In the genomic region with DNA sequence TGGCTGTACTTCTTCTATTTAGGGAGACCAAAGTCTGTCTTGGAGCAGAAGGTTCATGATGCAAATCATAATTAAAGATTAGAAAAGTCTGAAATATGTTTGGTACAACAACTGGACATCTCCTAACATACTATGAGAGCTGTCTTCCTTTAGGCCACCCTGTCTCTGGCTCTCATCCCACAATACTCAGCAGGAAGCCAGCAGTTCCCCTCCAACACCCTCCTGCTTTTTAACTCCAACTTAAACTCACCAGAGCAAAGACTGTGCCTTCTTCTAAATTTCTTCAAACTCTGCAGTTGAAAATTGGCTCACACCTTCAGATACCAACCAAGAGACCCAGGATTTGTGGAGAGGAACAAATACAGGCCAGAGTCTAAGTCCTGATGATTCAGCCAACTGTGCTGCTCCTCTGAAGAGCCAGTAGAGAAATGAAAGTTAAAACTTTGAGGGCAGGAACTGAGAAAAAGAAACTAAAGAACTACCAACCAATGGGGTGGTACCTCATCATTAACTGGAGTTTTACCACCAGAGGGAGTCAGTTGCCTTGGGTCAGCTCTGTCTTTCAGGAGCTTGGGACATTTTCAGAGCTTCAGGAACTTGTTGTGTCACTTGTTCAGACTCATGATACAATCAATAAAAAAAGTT, we compare ENCODE assay signal across 10 mouse cellular contexts. TPM values are rescaled to one million over a fixed set of nuclear protein-coding genes. Genes with fewer than 3 reads are reported as not detected.
A peak's percentile ranks its signal among the peaks of the same experiment; 100 is the strongest.
DNase-seq lines count a peak whose midpoint lies in the region; ATAC-seq and TF ChIP-seq lines count a peak whose summit lies in the region.
"Not testable (repeated sequence)": the region's sequence is repeated elsewhere in the genome, so short reads cannot be mapped to it uniquely, and the experiment has no call there.
"Had no signal": no experiment of that assay in that cellular context is flagged by ENCODE, and none has a peak within 500 bp of the region (broad histone marks: within the 10 kb centered on the region; RNA-seq: fewer than 3 reads in every experiment).

A gene (minus strand): TSS at position 429 of the 645 bp plus-strand sequence.

- H3K36me3 ChIP-seq in intestine, postnatal 0 days (ENCODE audit: control insufficient read depth, insufficient read depth); liver, embryonic 14.5 days (replicated peaks; ENCODE audit: control insufficient read depth, insufficient read depth, low read depth); spleen, adult 2 months (ENCODE audit: control insufficient read depth, insufficient read depth, low read length): not testable (repeated sequence)

- not testable (repeated sequence) for H3K9me3 ChIP-seq in intestine, postnatal 0 days (ENCODE audit: control insufficient read depth); liver, embryonic 14.5 days (ENCODE audit: control insufficient read depth, low read length)

- TF ChIP-seq EP300 in liver, embryonic 14.5 days (IDR thresholded peaks at IDR 0.05; ENCODE audit: low read depth) = not testable (repeated sequence)

- peak; percentile 35; the same call in 1 of the 2 replicates for TF ChIP-seq POLR2A in embryonic fibroblast, embryonic 13.5 days (IDR thresholded peaks at IDR 0.05; ENCODE audit: low read depth, low read length)
- TF ChIP-seq POLR2A in spleen, adult 2 months (IDR thresholded peaks at IDR 0.05; ENCODE audit: low read depth, low read length) = not testable (repeated sequence)

- peak within 1 kb of the TSS; percentile 65 for H3K27ac ChIP-seq in embryonic fibroblast, embryonic 13.5 days (ENCODE audit: insufficient read depth, low read length)
- peak within 1 kb of the TSS; percentile 28; the same call in 1 of the 2 replicates for H3K27ac ChIP-seq in intestine, postnatal 0 days (ENCODE audit: low read depth, low read length)
- not testable (repeated sequence) for H3K27ac ChIP-seq in liver, embryonic 14.5 days
- H3K27ac ChIP-seq in spleen, adult 2 months (ENCODE audit: insufficient read depth, low read length) = peak within 1 kb of the TSS; percentile 66; the same call in 1 of the 2 replicates

- peak; percentile 94 for ATAC-seq in intestine, postnatal 0 days
- peak; percentile 8; the same call in 1 of the 2 replicates for ATAC-seq in liver, embryonic 14.5 days (ENCODE audit: insufficient read depth)
- ATAC-seq in megakaryocyte, adult 5-6 weeks (ENCODE audit: poor library complexity, severe bottlenecking) = peak; percentile 99

- H3K4me2 ChIP-seq in intestine, postnatal 0 days (replicated peaks; ENCODE audit: low read depth) = peak within 1 kb of the TSS; percentile 52
- H3K4me2 ChIP-seq in liver, embryonic 14.5 days (ENCODE audit: low read depth) = not testable (repeated sequence)

- peak within 1 kb of the TSS; percentile 34; the same call in 1 of the 2 replicates for H3K9ac ChIP-seq in intestine, postnatal 0 days (ENCODE audit: low read depth, low read length)
- H3K9ac ChIP-seq in liver, embryonic 14.5 days (replicated peaks) = not testable (repeated sequence)

- DNase-seq in 3T3-L1 (ENCODE audit: low read depth, low spot score) = peak; percentile 40
- peak; percentile 33 for DNase-seq in adrenal gland, adult 2 months
- DNase-seq in heart, adult 9 months (ENCODE audit: low spot score in 2 of 2) = peak; percentile 19 to 26
- DNase-seq in liver, embryonic 14.5 days (ENCODE audit: low read depth in 3 of 3, low spot score in 3 of 3) = not testable (repeated sequence)
- peak in 1 of 2 experiments; percentile 31 for DNase-seq in spleen, adult 2 months (ENCODE audit: low read depth in 1 of 2, low spot score in 2 of 2)

- H3K4me3 ChIP-seq in embryonic fibroblast, embryonic 13.5 days (ENCODE audit: insufficient read depth, low read length) = peak within 1 kb of the TSS; percentile 30; the same call in 1 of the 2 replicates
- peak within 1 kb of the TSS; percentile 26 for H3K4me3 ChIP-seq in intestine, postnatal 0 days (ENCODE audit: low read depth, low read length)
- not testable (repeated sequence) for H3K4me3 ChIP-seq in liver, embryonic 14.5 days (ENCODE audit: insufficient read depth in 1 of 2, low read depth in 2 of 2, low read length in 2 of 2)
- peak within 1 kb of the TSS; percentile 59 for H3K4me3 ChIP-seq in spleen, adult 2 months (ENCODE audit: extremely low read depth, insufficient read depth, insufficient read length)

- TF ChIP-seq CTCF in embryonic fibroblast, embryonic 13.5 days (IDR thresholded peaks at IDR 0.05; ENCODE audit: borderline replicate concordance, insufficient read depth, low read length); liver, embryonic 14.5 days (IDR thresholded peaks at IDR 0.05; ENCODE audit: low read depth); spleen, adult 2 months (IDR thresholded peaks at IDR 0.05; ENCODE audit: extremely low read depth, insufficient read depth, insufficient read length, insufficient replicate concordance): not testable (repeated sequence)
- peak; percentile 73 for TF ChIP-seq CTCF in intestine, postnatal 0 days (IDR thresholded peaks at IDR 0.05; ENCODE audit: low read depth)

- H3K27me3 ChIP-seq in intestine, postnatal 0 days (replicated peaks; ENCODE audit: control insufficient read depth, insufficient read depth, low read length); liver, embryonic 14.5 days (ENCODE audit: control insufficient read depth, insufficient read depth, low read length); spleen, adult 2 months (ENCODE audit: control insufficient read depth, insufficient read depth, low read length): not testable (repeated sequence)

- not testable (repeated sequence) for H3K4me1 ChIP-seq in embryonic fibroblast, embryonic 13.5 days (ENCODE audit: control insufficient read depth, insufficient read depth, low read length); intestine, postnatal 0 days (replicated peaks; ENCODE audit: control insufficient read depth, insufficient read depth, low read length); liver, embryonic 14.5 days (replicated peaks; ENCODE audit: control insufficient read depth in 2 of 2, insufficient read depth in 2 of 2, low read length in 1 of 2); spleen, adult 2 months (ENCODE audit: control insufficient read depth, insufficient read depth, insufficient read length)

RNA-seq across cellular contexts. Expression of the gene that starts here (rescaled TPM):
- 1 to 10 TPM; 5.9 TPM for total RNA-seq in adrenal gland, adult 2 months (2021)
- polyA plus RNA-seq in adrenal gland, adult 2 months (2012; rRNA removed) = 1.8 and 2.4 TPM in 2 replicates
- polyA plus RNA-seq in embryonic fibroblast, embryonic 13.5 days (2011; ENCODE audit: insufficient read length, low read depth, missing spikeins) = 7.3 and 8.6 TPM in 2 replicates
- polyA plus RNA-seq in intestine, postnatal 0 days (2015; fragmentation: Nextera tagmentation; extraction: Ambion mirVana) = 18.7 and 18.8 TPM in 2 replicates
- polyA plus RNA-seq in liver, embryonic 14.5 days (2012; rRNA removed) = 0.28 and 0.58 TPM in 2 replicates
- polyA plus RNA-seq in liver, embryonic 14.5 days (2014; fragmentation: Nextera tagmentation; extraction: Ambion mirVana) = 0.48 and 0.53 TPM in 2 replicates
- total RNA-seq in megakaryocyte, adult 5-6 weeks (2015) = 43.3 and 43.8 TPM in 2 replicates
- total RNA-seq in megakaryocyte, adult 5-6 weeks (2017) = 39.9 and 41.0 TPM in 2 replicates
- polyA plus RNA-seq in spleen, adult 2 months (2012; rRNA removed) = 2.8 and 2.9 TPM in 2 replicates
- polyA plus RNA-seq: C2C12; erythroblast, embryonic 14.5 days had no signal

Comparison
In these comparisons a context has a peak if more than half of its experiments do, and no peak if none do; other contexts are left out.
1. RNA of the gene that starts here (total RNA-seq): 39.9 to 43.8 TPM in megakaryocyte, adult 5-6 weeks; 5.9 TPM in adrenal gland, adult 2 months; every median in the first group is over 4 times any median in the second.
2. Peak in ATAC-seq in liver, embryonic 14.5 days; RNA of the gene not detected or under 1 TPM.
3. ATAC-seq: peak in every context shown above with its lines; median percentile 99 in megakaryocyte, adult 5-6 weeks; 94 in intestine, postnatal 0 days; 8 in liver, embryonic 14.5 days.